Mouse (Mus musculus) testis, adult 2 months (tissue): ENCODE results near the gene Efcab7.

ENCODE experiments used
- CTCF ChIP-seq: fragments of 200-500 bp; IDR thresholded peaks from 2 replicates; pipeline ENCODE4 v1.5.1; 2012; ENCODE audit warnings: low read depth, mild to moderate bottlenecking, inconsistent platforms, low read length, moderate library complexity; ENCODE audit not compliant: control insufficient read depth, insufficient read depth, insufficient replicate concordance
- POLR2A ChIP-seq: fragments of 200-500 bp; IDR thresholded peaks from 2 replicates; pipeline ENCODE4 v1.6.1; 2012; ENCODE audit warnings: low read depth, mild to moderate bottlenecking, inconsistent platforms, low read length, moderate library complexity; ENCODE audit not compliant: control insufficient read depth

- TF ChIP-seq CTCF (no peak), POLR2A (no peak)
These were observed 116.0 kb downstream of the Efcab7 start for GRCm38 (mm10) chr4:99945011-99945410.
